Mouse (Mus musculus): ENCODE results near the gene Brpf3. TPM values are rescaled to one million over a fixed set of nuclear protein-coding genes. Genes with fewer than 3 reads are reported as not detected.

The Brpf3 gene
- polyA plus RNA-seq, 1 experiment from 2014 or later: 5.2 TPM

DNA sequence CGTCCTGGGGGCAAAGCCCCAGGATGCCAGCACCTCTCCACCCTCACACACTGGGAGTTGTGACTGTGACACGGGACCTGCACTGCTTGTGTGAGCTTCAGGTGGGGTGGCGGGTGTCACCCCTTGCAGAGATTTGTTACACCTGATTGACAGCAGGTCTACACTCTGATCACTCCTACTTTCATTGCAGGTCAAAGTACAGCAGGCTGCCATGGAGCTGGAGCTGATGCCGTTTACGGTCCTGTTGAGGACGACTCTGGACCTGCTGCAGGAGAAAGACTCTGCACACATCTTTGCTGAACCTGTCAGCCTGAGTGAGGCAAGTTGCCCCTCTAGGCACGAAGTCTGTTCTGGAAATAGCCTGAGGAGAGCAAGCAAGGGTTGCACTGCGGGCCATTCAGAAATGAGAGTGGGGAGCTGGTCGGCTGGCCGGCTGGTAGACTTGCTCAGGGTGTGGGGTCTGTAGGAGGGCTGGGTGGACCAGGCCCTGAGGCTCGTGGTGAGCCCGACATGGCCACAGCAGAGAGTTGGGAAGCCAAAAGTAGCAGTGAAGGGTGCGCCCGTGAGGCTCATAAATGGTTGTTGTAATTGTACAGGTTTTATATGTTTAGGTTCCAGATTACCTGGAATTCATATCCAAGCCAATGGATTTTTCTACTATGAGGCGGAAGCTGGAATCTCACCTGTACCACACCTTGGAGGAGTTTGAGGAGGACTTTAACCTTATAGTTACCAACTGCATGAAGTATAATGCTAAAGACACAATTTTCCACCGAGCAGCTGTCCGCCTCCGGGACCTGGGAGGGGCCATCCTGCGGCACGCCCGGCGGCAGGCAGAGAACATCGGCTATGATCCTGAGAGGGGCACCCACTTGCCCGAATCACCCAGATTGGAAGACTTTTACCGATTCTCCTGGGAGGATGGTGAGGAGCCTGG is 16.3 kb downstream of the Brpf3 start:
- no peak overlapping the region for H3K4me3 ChIP-seq (ENCODE audit: low read depth, low read length)
- H3K36me3 ChIP-seq (ENCODE audit: control insufficient read depth, insufficient read depth, low read length): peaks cover 29% of the 10 kb centered on the region
- no peak overlapping the region for H3K27ac ChIP-seq (replicated peaks)
- H3K9me3 ChIP-seq (ENCODE audit: control insufficient read depth, low read length): no peaks in the 10 kb centered on the region
- 92% methylated on average over 25 of the region's 25 CpGs for WGBS
- no peak overlapping the region for H3K4me2 ChIP-seq (replicated peaks; ENCODE audit: low read depth)
- H3K9ac ChIP-seq (ENCODE audit: low read length): no peak overlapping the region
- TF ChIP-seq EP300 (optimal IDR thresholded peaks at IDR 0.05) (no peak), CTCF (IDR thresholded peaks at IDR 0.05; ENCODE audit: low read depth) (no peak)
- ATAC-seq (ENCODE audit: low FRiP score, low TSS enrichment) (no peak), DNase-seq (ENCODE audit: low spot score) (no peak)
- no peaks in the 10 kb centered on the region for H3K4me1 ChIP-seq (replicated peaks; ENCODE audit: control insufficient read depth, insufficient read depth)
- H3K27me3 ChIP-seq (ENCODE audit: control insufficient read depth, insufficient read depth, low read length): no peaks in the 10 kb centered on the region

GRCm38 (mm10) chr17:28820189-28820588 is 19.3 kb downstream of the Brpf3 start:
- TF ChIP-seq CTCF (IDR thresholded peaks at IDR 0.05; ENCODE audit: low read depth) (no peak), EP300 (optimal IDR thresholded peaks at IDR 0.05) (no peak)
- H3K27ac ChIP-seq (replicated peaks): no peak overlapping the region
- H3K27me3 ChIP-seq (ENCODE audit: control insufficient read depth, insufficient read depth, low read length): no peaks in the 10 kb centered on the region
- no peak overlapping the region for H3K4me2 ChIP-seq (replicated peaks; ENCODE audit: low read depth)
- WGBS: 81% methylated on average over 2 of the region's 2 CpGs
- H3K4me3 ChIP-seq (ENCODE audit: low read depth, low read length): no peak overlapping the region
- H3K36me3 ChIP-seq (ENCODE audit: control insufficient read depth, insufficient read depth, low read length): peaks cover 35% of the 10 kb centered on the region
- ATAC-seq (ENCODE audit: low FRiP score, low TSS enrichment): no peak
- no peaks in the 10 kb centered on the region for H3K9me3 ChIP-seq (ENCODE audit: control insufficient read depth, low read length)
- no peak overlapping the region for H3K9ac ChIP-seq (ENCODE audit: low read length)
- H3K4me1 ChIP-seq (replicated peaks; ENCODE audit: control insufficient read depth, insufficient read depth): no peaks in the 10 kb centered on the region
- no peak for DNase-seq (ENCODE audit: low spot score)

DNA sequence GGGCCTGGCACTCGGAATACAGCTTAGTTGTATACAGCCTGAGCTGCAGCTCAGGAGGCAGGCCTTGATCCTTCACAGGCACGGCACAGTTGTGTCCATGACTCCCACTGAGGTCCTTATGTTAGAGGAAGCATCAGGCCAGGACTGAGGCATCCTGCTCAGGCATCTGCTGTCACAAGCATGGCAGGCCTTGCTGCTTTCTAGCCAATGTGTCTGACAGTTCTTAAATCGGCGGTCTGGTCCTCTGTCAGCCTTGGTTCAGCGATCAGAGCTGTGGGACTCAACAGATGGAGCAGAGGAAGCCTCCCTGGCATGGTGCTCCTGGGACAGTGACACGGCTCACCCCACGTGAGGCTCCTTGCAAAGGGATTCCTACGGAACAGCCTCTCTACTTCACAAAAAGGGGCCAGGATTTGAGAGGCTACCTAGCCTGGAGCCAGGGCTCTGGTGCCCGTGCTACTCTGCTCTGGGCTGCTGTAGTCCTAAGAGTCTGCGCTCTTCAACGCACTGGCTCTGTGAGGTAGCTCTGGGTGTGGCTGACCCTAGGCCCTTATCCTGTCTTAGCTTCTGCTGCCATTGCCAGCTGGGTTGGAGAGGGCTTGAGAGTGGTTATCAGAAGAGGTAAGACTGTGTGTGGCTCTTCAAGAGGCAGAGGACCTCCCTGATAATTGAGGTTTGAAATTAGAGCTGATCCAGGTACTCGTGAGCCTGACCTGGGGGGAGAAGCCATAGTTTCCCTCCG is 22.3 kb downstream of the Brpf3 start:
- Histone ChIP-seq H3K27ac (replicated peaks) (no peak overlapping the region), H3K4me3 (ENCODE audit: low read depth, low read length) (no peak overlapping the region), H3K36me3 (ENCODE audit: control insufficient read depth, insufficient read depth, low read length) (peaks cover 38% of the 10 kb centered on the region), H3K9me3 (ENCODE audit: control insufficient read depth, low read length) (no peaks in the 10 kb centered on the region), H3K4me2 (replicated peaks; ENCODE audit: low read depth) (no peak overlapping the region), H3K9ac (ENCODE audit: low read length) (no peak overlapping the region), H3K27me3 (ENCODE audit: control insufficient read depth, insufficient read depth, low read length) (no peaks in the 10 kb centered on the region), H3K4me1 (replicated peaks; ENCODE audit: control insufficient read depth, insufficient read depth) (no peaks in the 10 kb centered on the region)
- no peak for DNase-seq (ENCODE audit: low spot score)
- WGBS: 88% methylated on average over 13 of the region's 13 CpGs
- TF ChIP-seq CTCF (IDR thresholded peaks at IDR 0.05; ENCODE audit: low read depth) (no peak), EP300 (optimal IDR thresholded peaks at IDR 0.05) (no peak)
- ATAC-seq (ENCODE audit: low FRiP score, low TSS enrichment): 0 out of 2 replicates have a peak, but pooled peaks have one; percentile 39

DNA sequence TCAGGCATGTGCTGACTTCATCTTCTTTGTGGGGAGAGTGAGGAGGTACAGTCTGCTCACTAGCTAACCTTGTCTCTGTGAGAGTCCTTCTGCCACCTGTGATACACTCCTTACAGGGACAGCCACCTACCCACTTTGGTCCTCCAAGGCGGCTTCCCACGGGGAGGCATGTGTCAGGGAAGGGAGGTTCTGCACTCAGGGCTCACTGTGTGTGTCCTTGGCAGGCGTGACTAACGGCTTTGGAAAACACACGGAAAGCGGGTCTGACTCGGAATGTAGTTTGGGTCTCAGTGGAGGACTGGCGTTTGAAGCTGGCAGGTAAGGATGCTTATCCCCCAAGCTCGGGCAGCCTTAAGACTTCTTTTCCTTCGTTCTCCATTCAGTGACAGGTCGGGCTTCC is 22.9 kb downstream of the Brpf3 start:
- Histone ChIP-seq H3K4me3 (ENCODE audit: low read depth, low read length) (no peak overlapping the region), H3K27me3 (ENCODE audit: control insufficient read depth, insufficient read depth, low read length) (no peaks in the 10 kb centered on the region), H3K9me3 (ENCODE audit: control insufficient read depth, low read length) (no peaks in the 10 kb centered on the region), H3K4me2 (replicated peaks; ENCODE audit: low read depth) (no peak overlapping the region), H3K9ac (ENCODE audit: low read length) (no peak overlapping the region), H3K36me3 (ENCODE audit: control insufficient read depth, insufficient read depth, low read length) (peaks cover 36% of the 10 kb centered on the region), H3K27ac (replicated peaks) (no peak overlapping the region), H3K4me1 (replicated peaks; ENCODE audit: control insufficient read depth, insufficient read depth) (no peaks in the 10 kb centered on the region)
- ATAC-seq (ENCODE audit: low FRiP score, low TSS enrichment): no peak
- WGBS: 80% methylated on average over 11 of the region's 11 CpGs
- TF ChIP-seq CTCF (IDR thresholded peaks at IDR 0.05; ENCODE audit: low read depth) (no peak), EP300 (optimal IDR thresholded peaks at IDR 0.05) (no peak)
- no peak for DNase-seq (ENCODE audit: low spot score)

- Histone ChIP-seq H3K27ac (replicated peaks) (peak overlapping the region; percentile 13; the same call in 1 of the 2 replicates), H3K9ac (ENCODE audit: low read length) (no peak overlapping the region), H3K27me3 (ENCODE audit: control insufficient read depth, insufficient read depth, low read length) (no peaks in the 10 kb centered on the region), H3K9me3 (ENCODE audit: control insufficient read depth, low read length) (no peaks in the 10 kb centered on the region), H3K4me2 (replicated peaks; ENCODE audit: low read depth) (no peak overlapping the region), H3K4me1 (replicated peaks; ENCODE audit: control insufficient read depth, insufficient read depth) (no peaks in the 10 kb centered on the region), H3K36me3 (ENCODE audit: control insufficient read depth, insufficient read depth, low read length) (peaks cover 38% of the 10 kb centered on the region), H3K4me3 (ENCODE audit: low read depth, low read length) (no peak overlapping the region)
- WGBS: 72% methylated on average over 6 of the region's 6 CpGs
- ATAC-seq (ENCODE audit: low FRiP score, low TSS enrichment) (no peak), DNase-seq (ENCODE audit: low spot score) (no peak)
- no peak for TF ChIP-seq EP300 (optimal IDR thresholded peaks at IDR 0.05)
- TF ChIP-seq CTCF (IDR thresholded peaks at IDR 0.05; ENCODE audit: low read depth): no peak
These were observed 24.0 kb downstream of the Brpf3 start for GRCm38 (mm10) chr17:28824896-28825295.
